Mouse (Mus musculus) ES-E14 (cell line): ENCODE data around the gene Tjp2.

ENCODE experiments used
- CHD2 ChIP-seq: IDR thresholded peaks from 2 replicates; pipeline ENCODE4 v1.6.1; 2014; ENCODE audit warnings: mild to moderate bottlenecking, low read depth, low read length, inconsistent platforms
- HCFC1 ChIP-seq: IDR thresholded peaks from 2 replicates; pipeline ENCODE4 v1.6.1; 2012; ENCODE audit warnings: low read length, inconsistent platforms, borderline replicate concordance; ENCODE audit not compliant: insufficient read depth
- MAFK ChIP-seq: IDR thresholded peaks from 2 replicates; pipeline ENCODE4 v1.6.1; 2014; ENCODE audit warnings: mild to moderate bottlenecking, low read depth, low read length, inconsistent platforms; ENCODE audit not compliant: insufficient read depth
- ZC3H11A ChIP-seq: IDR thresholded peaks from 2 replicates; pipeline ENCODE4 v1.6.1; 2012; ENCODE audit warnings: low read depth, mild to moderate bottlenecking, inconsistent platforms, low read length, borderline replicate concordance
- ZNF384 ChIP-seq: IDR thresholded peaks from 2 replicates; pipeline ENCODE4 v1.6.1; 2012; ENCODE audit warnings: low read depth, low read length, inconsistent platforms

DNA sequence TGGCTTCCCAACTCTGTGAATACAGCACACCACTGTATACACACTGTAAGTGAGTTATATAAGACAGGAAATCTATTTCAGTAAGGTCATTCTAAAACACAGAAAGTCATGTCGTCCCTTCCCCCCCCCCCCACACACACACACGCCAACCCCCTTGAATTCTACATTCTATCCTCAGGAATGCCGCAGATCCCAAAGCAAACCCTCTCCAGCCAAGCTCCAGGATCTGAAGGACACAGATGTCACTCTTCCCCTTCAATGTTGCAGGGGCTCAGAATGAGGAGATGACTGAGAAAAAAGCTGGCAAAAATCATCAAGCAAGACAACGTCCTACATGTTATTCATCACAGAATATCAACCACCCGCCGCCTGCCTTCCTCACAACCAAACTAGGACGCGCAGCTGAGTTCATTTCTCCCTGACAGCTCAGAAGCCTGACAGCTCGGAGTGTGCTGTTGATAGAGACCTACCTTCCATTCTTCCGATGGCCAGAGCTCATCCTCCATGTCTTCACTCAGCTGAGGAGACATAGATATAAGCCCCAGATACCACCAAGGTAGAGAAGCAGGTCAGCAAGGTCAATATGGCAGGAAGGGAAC, 178.3 kb downstream of the Tjp2 start:
- TF ChIP-seq CHD2 (no peak), HCFC1 (no peak), ZC3H11A (no peak), MAFK (no peak), ZNF384 (no peak)
